Mouse (Mus musculus): Measurements from ENCODE around the gene Dennd5a. TPM values are rescaled to one million over a fixed set of nuclear protein-coding genes. Genes with fewer than 3 reads are reported as not detected.
A peak's percentile ranks its signal among the peaks of the same experiment; 100 is the strongest.
"Not testable (repeated sequence)": the region's sequence is repeated elsewhere in the genome, so short reads cannot be mapped to it uniquely, and the experiment has no call there.

Gene Dennd5a
- polyA plus RNA-seq, 1 experiment from 2014 or later, result 31.6 TPM

GRCm38 (mm10) chr7:109986133-109986669 is 25.9 kb upstream of the Dennd5a start:
- peak overlapping the region; percentile 56 for H3K4me3 ChIP-seq (replicated peaks)
- peak; percentile 99 for ATAC-seq (replicated peaks; ENCODE audit: low FRiP score)
- peak overlapping the region; percentile 73 for H3K9ac ChIP-seq
- peaks cover 16% of the 10 kb centered on the region for H3K36me3 ChIP-seq
- peaks cover 15% of the 10 kb centered on the region for H3K4me1 ChIP-seq
- peak overlapping the region; percentile 91 for H3K27ac ChIP-seq
- H3K27me3 ChIP-seq, result no peaks in the 10 kb centered on the region
- WGBS, result under 1% methylated on average over 43 of the region's 43 CpGs
- H3K9me3 ChIP-seq (replicated peaks), result no peaks in the 10 kb centered on the region
- H3K4me2 ChIP-seq, result peak overlapping the region; percentile 66

DNA sequence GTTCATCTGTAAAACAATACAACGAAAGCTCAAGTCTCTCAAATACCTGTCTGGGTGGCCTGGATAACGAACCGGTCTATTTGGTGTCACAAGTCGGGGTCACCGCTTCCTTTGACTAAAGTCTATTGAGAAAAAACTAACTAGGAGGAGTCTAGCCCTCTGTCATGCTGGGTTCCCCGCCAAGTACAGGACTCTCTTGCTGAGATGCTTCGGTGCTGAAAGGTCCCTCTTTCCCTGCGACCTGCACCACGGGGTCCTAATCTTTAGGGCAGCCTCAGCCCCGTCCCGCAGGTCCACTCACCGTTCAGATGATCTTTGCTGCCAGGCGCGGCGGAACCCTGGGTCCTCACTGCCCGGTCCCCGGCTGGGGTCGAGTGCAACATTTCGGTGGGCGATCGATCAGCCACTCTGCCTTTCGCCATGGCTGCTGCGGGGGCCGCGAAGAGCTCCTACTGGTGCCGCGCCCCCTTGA is 25.4 kb upstream of the Dennd5a start:
- H3K27ac ChIP-seq, result peak overlapping the region; percentile 91
- WGBS, result under 1% methylated on average over 27 of the region's 27 CpGs
- ATAC-seq (replicated peaks; ENCODE audit: low FRiP score), result peak; percentile 78

DNA sequence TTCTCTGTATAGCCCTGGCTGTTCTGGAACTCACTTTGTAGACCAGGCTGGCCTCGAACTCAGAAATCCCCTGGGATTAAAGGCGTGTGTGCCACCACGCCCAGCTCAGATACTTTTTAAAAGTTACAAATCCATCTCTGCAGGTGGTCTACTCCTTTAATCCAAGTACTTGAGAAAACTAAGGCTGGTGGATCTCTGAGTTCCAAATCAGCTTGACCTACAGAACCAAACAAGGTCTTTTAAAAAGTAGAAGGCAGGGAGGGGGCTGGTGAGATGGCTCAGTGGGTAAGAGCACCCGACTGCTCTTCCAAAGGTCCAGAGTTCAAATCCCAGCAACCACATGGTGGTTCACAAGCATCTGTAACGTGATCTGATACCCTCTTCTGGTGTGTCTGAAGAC is 24.3 kb upstream of the Dennd5a start:
- WGBS, result 77% methylated on average over 5 of the region's 5 CpGs
- not testable (repeated sequence) for H3K9ac ChIP-seq; ATAC-seq (replicated peaks; ENCODE audit: low FRiP score); H3K27ac ChIP-seq; H3K27me3 ChIP-seq; H3K9me3 ChIP-seq (replicated peaks)
- peak overlapping the region; percentile 56 for H3K4me3 ChIP-seq (replicated peaks)
- H3K36me3 ChIP-seq, result peaks cover 28% of the 10 kb centered on the region
- H3K4me2 ChIP-seq, result peak overlapping the region; percentile 66
- H3K4me1 ChIP-seq, result peaks cover 15% of the 10 kb centered on the region

More for the DNA sequence above, 25.4 kb upstream of the Dennd5a start:
- peaks cover 15% of the 10 kb centered on the region for H3K4me1 ChIP-seq
- peak overlapping the region; percentile 73 for H3K9ac ChIP-seq
- H3K27me3 ChIP-seq, result no peaks in the 10 kb centered on the region
- peak overlapping the region; percentile 66 for H3K4me2 ChIP-seq
- no peaks in the 10 kb centered on the region for H3K9me3 ChIP-seq (replicated peaks)
- peaks cover 17% of the 10 kb centered on the region for H3K36me3 ChIP-seq
- H3K4me3 ChIP-seq (replicated peaks), result peak overlapping the region; percentile 56

DNA sequence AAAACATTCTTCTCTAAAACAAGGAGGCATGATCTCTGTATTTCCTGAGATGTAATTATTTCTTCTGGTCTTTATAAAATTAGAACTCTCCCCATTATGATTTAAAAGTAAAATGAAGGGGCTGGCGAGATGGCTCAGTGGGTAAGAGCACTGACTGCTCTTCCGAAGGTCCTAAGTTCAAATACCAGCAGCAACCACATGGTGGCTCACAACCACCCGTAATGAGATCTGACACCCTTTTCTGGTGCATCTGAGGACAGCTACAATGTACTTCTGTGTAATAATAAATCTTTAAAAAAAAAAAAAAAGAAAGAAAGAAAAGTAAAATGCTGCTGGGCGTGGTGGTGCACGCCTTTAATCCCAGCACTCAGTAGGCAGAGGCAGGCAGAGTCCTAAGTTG is 16.9 kb upstream of the Dennd5a start:
- H3K27ac ChIP-seq; H3K27me3 ChIP-seq; H3K9me3 ChIP-seq (replicated peaks); H3K9ac ChIP-seq; H3K4me1 ChIP-seq; ATAC-seq (replicated peaks; ENCODE audit: low FRiP score); H3K4me3 ChIP-seq (replicated peaks); H3K4me2 ChIP-seq: not testable (repeated sequence)
- peaks cover 69% of the 10 kb centered on the region for H3K36me3 ChIP-seq
- 67% methylated on average over 5 of the region's 5 CpGs for WGBS

GRCm38 (mm10) chr7:109975966-109976715 is 15.9 kb upstream of the Dennd5a start:
- Histone ChIP-seq H3K4me2 (no peak overlapping the region), H3K36me3 (peaks cover 60% of the 10 kb centered on the region), H3K4me3 (replicated peaks) (no peak overlapping the region), H3K9ac (no peak overlapping the region), H3K27me3 (no peaks in the 10 kb centered on the region), H3K27ac (no peak overlapping the region), H3K4me1 (no peaks in the 10 kb centered on the region), H3K9me3 (replicated peaks) (no peaks in the 10 kb centered on the region)
- ATAC-seq (replicated peaks; ENCODE audit: low FRiP score), result no peak
- 94% methylated on average over 6 of the region's 6 CpGs for WGBS

GRCm38 (mm10) chr7:109969542-109969941 is 9.3 kb upstream of the Dennd5a start:
- H3K36me3 ChIP-seq, result peaks cover 6% of the 10 kb centered on the region
- no peaks in the 10 kb centered on the region for H3K27me3 ChIP-seq
- 0 out of 2 replicates have a peak overlapping the region, but pooled peaks have one; percentile 73 for H3K27ac ChIP-seq
- no peak overlapping the region for H3K4me2 ChIP-seq
- no peak for ATAC-seq (replicated peaks; ENCODE audit: low FRiP score)
- H3K9ac ChIP-seq, result no peak overlapping the region
- no peak overlapping the region for H3K4me3 ChIP-seq (replicated peaks)
- H3K9me3 ChIP-seq (replicated peaks), result no peaks in the 10 kb centered on the region
- peaks cover 7% of the 10 kb centered on the region; the same call in 1 of the 2 replicates for H3K4me1 ChIP-seq

DNA sequence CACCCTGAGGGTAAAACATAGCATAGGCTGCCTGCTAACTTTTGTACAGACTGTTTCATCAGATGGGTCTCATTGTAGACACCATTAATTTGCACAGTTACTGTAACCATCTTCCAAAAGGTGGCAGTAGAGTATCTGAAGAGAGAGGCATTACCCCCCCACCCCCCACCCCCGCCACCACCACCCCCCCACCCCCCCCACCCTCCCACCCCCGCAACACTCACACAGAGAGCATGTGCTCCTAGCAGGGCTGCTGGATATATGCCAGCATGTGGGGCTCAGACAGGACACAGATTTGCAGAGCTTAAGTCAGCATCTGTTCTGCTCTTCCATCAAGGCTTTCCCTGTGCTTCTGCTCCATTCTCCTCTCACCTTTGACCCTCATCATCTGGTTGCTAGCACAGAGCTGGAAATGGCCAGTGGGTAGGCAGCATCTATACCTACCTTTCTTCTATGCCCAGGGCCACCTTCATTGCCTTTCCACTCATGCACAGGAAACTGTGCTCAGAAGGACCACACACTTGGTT is 8.7 kb upstream of the Dennd5a start:
- H3K4me2 ChIP-seq, result no peak overlapping the region

GRCm38 (mm10) chr7:109967805-109968579 is 7.7 kb upstream of the Dennd5a start:
- H3K27ac ChIP-seq, result no peak overlapping the region
- H3K9me3 ChIP-seq (replicated peaks), result no peaks in the 10 kb centered on the region; the same call in 1 of the 2 replicates
- 78% methylated on average over 11 of the region's 11 CpGs for WGBS
- H3K9ac ChIP-seq, result no peak overlapping the region
- H3K4me3 ChIP-seq (replicated peaks), result no peak overlapping the region
- no peaks in the 10 kb centered on the region for H3K27me3 ChIP-seq
- ATAC-seq (replicated peaks; ENCODE audit: low FRiP score), result no peak
- H3K36me3 ChIP-seq, result peaks cover 6% of the 10 kb centered on the region
- H3K4me1 ChIP-seq, result peaks cover 7% of the 10 kb centered on the region; the same call in 1 of the 2 replicates
- no peak overlapping the region for H3K4me2 ChIP-seq

More for the DNA sequence above, 8.7 kb upstream of the Dennd5a start:
- no peaks in the 10 kb centered on the region for H3K27me3 ChIP-seq
- no peaks in the 10 kb centered on the region for H3K9me3 ChIP-seq (replicated peaks)
- H3K4me1 ChIP-seq, result peaks cover 7% of the 10 kb centered on the region; the same call in 1 of the 2 replicates
- no peak overlapping the region for H3K9ac ChIP-seq
- H3K27ac ChIP-seq, result peak overlapping the region; percentile 73; the same call in 1 of the 2 replicates
- no peak overlapping the region for H3K4me3 ChIP-seq (replicated peaks)
- 11% methylated on average over 2 of the region's 2 CpGs for WGBS
- peaks cover 6% of the 10 kb centered on the region for H3K36me3 ChIP-seq
- ATAC-seq (replicated peaks; ENCODE audit: low FRiP score), result peak; percentile 40; the same call in 1 of the 2 replicates

DNA sequence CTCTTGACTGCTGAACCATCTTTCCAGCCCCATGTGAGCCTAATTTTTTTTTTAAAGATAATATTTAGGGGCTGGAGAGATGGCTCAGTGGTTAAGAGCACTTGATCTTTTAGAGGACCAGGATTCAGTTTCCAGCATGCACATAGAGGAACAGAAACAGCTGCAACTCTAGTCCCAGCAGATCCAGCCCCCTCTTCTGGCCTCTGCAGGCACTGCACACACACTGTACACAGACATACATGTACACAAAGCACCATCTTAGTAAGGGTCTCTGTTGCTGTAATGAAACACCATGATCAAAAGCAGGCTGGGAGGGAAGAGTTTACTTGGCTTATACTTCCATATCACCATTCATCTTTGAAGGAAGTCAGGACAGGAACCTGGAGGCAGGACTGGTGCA is 5.4 kb upstream of the Dennd5a start:
- no peak for ATAC-seq (replicated peaks; ENCODE audit: low FRiP score)
- no peaks in the 10 kb centered on the region for H3K27me3 ChIP-seq
- peaks cover 20% of the 10 kb centered on the region for H3K4me1 ChIP-seq
- no peak overlapping the region for H3K9ac ChIP-seq
- no peaks in the 10 kb centered on the region for H3K36me3 ChIP-seq
- H3K9me3 ChIP-seq (replicated peaks), result no peaks in the 10 kb centered on the region; the same call in 1 of the 2 replicates
- no peak overlapping the region for H3K27ac ChIP-seq
- H3K4me2 ChIP-seq, result no peak overlapping the region
- no peak overlapping the region for H3K4me3 ChIP-seq (replicated peaks)

GRCm38 (mm10) chr7:109963707-109964106 is 3.4 kb upstream of the Dennd5a start:
- no peak overlapping the region for H3K4me3 ChIP-seq (replicated peaks)
- 95% methylated on average over 4 of the region's 4 CpGs for WGBS
- no peak overlapping the region for H3K4me2 ChIP-seq
- H3K36me3 ChIP-seq, result no peaks in the 10 kb centered on the region
- H3K27ac ChIP-seq, result no peak overlapping the region
- no peaks in the 10 kb centered on the region for H3K27me3 ChIP-seq
- H3K9ac ChIP-seq, result no peak overlapping the region
- H3K9me3 ChIP-seq (replicated peaks), result no peaks in the 10 kb centered on the region; the same call in 1 of the 2 replicates
- H3K4me1 ChIP-seq, result peaks cover 19% of the 10 kb centered on the region
- no peak for ATAC-seq (replicated peaks; ENCODE audit: low FRiP score)

DNA sequence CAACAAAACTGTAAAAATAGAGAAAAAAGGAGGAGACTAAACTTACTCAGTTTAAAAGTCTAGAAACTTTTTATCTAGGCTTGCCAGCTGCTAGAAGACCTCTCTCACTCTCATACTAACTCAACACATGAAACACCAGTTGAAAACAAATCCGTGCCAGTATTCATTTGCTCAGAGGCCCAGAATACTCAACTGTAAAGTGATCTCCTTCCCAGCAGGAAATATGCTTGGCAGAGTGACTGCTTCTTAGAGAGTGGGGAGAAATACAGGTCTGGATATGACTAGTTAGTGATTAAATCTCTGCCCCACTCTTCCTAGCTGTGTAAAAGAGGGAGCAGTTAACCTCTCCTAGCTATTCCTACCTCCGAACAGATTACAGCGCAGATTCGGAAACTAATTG is 2.3 kb upstream of the Dennd5a start:
- Histone ChIP-seq H3K9ac (no peak overlapping the region), H3K4me1 (peaks cover 28% of the 10 kb centered on the region), H3K9me3 (replicated peaks) (no peaks in the 10 kb centered on the region; the same call in 1 of the 2 replicates), H3K27ac (peak overlapping the region; percentile 25), H3K36me3 (no peaks in the 10 kb centered on the region), H3K4me2 (no peak overlapping the region), H3K27me3 (no peaks in the 10 kb centered on the region), H3K4me3 (replicated peaks) (no peak overlapping the region)
- WGBS, result 61% methylated on average over 4 of the region's 4 CpGs
- ATAC-seq (replicated peaks; ENCODE audit: low FRiP score), result no peak
